Mouse (Mus musculus) stomach, postnatal 0 days (tissue): ENCODE data around the gene Vmn2r55.
"Not testable (repeated sequence)": the region's sequence is repeated elsewhere in the genome, so short reads cannot be mapped to it uniquely, and the experiment has no call there.

Experiments used
- CTCF ChIP-seq: IDR thresholded peaks from 2 replicates; pipeline ENCODE4 v1.5.1; 2016; ENCODE audit warnings: antibody characterized with exemption, low read depth, mild to moderate bottlenecking, moderate library complexity
- EP300 ChIP-seq: optimal IDR thresholded peaks from 2 replicates; pipeline ENCODE3; 2016; ENCODE audit warnings: antibody characterized with exemption

- not testable (repeated sequence) for TF ChIP-seq CTCF, EP300
Measured at GRCm38 (mm10) chr7:12684903-12685302, at the start of gene Vmn2r55.
